Mouse (Mus musculus): Measurements from ENCODE around the gene Sirt4. TPM values are rescaled to one million over a fixed set of nuclear protein-coding genes. Genes with fewer than 3 reads are reported as not detected.
A peak's percentile ranks its signal among the peaks of the same experiment; 100 is the strongest.
"Not testable (repeated sequence)": the region's sequence is repeated elsewhere in the genome, so short reads cannot be mapped to it uniquely, and the experiment has no call there.

The Sirt4 gene
- polyA plus RNA-seq, 1 experiment from 2014 or later = 32.2 TPM

DNA sequence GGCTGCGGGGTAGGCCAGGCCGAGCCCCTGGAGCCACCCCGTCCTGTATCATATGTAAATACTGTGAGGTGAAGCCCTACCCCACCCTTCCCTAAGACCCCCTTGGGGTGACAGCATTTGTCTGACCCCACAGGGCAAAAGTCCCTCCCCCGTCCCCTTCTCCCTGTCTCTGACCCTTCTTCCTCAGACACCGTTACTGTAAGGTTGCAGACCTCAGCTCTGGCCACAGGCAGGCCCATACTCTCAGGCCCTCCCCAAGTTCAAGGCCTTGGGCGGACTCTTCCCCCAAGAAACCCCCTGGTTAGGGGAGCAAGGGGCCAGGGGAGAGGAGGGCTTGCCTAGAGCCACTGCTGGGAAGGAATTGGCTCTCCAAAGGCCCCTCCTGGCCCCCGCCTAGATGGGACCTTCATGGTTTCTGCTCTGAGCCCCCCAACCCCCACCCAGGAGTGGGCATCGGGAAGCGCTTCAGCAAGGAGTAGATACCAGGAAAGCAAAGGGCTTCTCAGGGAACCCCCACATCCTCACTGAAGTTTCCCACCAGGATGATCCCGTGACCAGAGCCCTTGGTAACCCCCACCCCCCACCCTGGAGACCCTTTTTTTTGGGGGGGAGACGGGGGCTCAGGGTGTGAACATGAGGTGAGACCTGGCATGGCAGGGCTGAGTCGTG lies 30.0 kb downstream of the Sirt4 start:
- H3K36me3 ChIP-seq = peaks cover 30% of the 10 kb centered on the region
- no peaks in the 10 kb centered on the region for H3K4me1 ChIP-seq (replicated peaks)
- ATAC-seq (ENCODE audit: low FRiP score, low read depth) = no peak; the same call in 1 of the 2 replicates
- H3K9ac ChIP-seq = no peak overlapping the region
- H3K4me2 ChIP-seq = no peak overlapping the region
- H3K27me3 ChIP-seq = no peaks in the 10 kb centered on the region
- WGBS = 81% methylated on average over 12 of the region's 12 CpGs
- no peak overlapping the region for H3K27ac ChIP-seq (replicated peaks)
- no peaks in the 10 kb centered on the region for H3K9me3 ChIP-seq
- no peak overlapping the region for H3K4me3 ChIP-seq

DNA sequence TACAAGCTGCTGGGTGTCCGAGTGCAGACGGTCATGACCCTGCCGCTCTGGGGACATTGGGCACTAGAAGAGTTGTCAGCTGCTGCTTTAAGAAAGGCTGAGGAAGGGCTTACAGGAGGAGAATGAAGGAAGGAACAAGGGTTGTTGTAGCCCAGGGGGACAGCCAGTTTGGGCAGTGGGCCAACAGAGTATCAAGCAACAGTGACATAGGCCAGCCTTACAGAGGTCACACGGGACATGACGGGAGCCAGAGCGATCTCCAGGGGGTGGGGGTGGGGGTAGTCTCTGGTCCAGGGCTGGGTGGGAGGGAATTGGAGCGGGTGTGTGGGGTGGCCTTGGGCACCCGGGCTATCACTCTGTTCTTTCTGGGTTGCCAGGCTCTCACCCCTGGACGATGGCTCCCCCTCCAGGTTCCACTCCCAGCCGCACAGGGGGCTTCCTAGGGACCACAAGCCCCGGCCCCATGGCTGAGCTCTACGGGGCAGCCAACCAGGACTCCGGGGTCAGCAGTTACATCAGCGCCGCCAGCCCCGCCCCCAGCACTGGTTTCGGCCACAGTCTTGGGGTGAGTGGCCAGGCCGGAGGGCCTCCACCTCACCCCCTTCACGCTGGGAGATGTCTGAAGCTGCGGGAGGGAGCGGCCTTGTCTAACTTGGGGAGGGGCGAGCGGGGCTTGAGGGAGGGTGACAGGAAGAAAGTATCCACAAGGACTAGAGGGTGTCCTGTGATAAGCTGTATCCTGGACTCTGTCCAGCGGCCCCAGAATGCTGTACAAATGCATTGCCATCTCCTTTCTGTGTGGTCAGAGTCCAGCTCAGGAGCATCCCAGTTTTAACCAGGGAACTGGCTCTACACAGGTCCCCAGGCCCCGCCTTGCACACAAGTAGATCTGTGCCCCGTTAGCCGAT lies 33.9 kb downstream of the Sirt4 start:
- Histone ChIP-seq H3K4me1 (replicated peaks) (no peaks in the 10 kb centered on the region), H3K9me3 (no peaks in the 10 kb centered on the region), H3K27me3 (no peaks in the 10 kb centered on the region), H3K27ac (replicated peaks) (no peak overlapping the region), H3K4me3 (no peak overlapping the region), H3K9ac (no peak overlapping the region), H3K36me3 (peaks cover 48% of the 10 kb centered on the region), H3K4me2 (no peak overlapping the region)
- no peak for ATAC-seq (ENCODE audit: low FRiP score, low read depth)
- WGBS = 86% methylated on average over 27 of the region's 27 CpGs

DNA sequence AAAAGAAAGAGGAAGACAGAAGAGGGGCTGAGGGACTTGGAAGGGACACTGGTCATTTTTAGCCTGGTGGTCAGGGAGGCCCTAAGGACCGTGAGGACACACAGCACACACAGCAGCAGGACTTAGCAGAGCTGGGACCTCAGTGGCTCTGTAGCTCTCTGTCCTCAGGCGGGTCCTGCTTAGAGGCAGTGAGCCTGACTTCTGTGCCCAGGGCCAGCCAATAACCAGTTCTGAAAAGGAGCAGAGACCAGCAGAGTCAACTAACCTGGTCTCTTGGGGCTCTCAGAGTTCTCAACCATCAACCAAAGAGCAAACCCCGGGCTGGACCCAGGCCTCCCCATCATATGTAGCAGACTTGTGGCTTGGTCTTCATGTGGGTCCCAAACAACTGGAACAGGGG lies 35.3 kb downstream of the Sirt4 start:
- H3K27ac ChIP-seq (replicated peaks) = no peak overlapping the region
- peaks cover 62% of the 10 kb centered on the region for H3K36me3 ChIP-seq
- H3K27me3 ChIP-seq = no peaks in the 10 kb centered on the region
- H3K4me2 ChIP-seq = no peak overlapping the region
- no peaks in the 10 kb centered on the region for H3K9me3 ChIP-seq
- H3K4me1 ChIP-seq (replicated peaks) = no peaks in the 10 kb centered on the region
- 89% methylated on average over 3 of the region's 3 CpGs for WGBS
- H3K9ac ChIP-seq = no peak overlapping the region
- no peak for ATAC-seq (ENCODE audit: low FRiP score, low read depth)
- no peak overlapping the region for H3K4me3 ChIP-seq

DNA sequence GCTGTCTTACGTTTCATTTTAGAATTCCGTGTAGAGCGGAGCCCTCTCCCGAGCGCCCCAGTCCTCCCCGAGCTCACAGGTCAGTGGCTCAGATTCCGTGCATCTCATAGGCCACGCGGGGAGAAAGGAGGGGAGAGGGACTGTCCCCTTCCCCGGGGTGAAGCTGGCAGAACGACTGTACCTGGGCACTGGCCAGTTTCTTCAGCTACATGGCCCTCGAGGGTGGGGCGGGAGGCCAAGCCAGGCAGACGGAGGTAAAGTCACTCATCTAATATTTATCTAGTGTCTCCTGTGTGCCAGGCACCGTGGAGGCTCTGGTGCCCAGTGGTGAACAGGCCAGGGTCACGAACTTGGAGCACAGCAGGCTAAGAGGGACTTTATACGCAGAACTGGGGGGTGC lies 37.4 kb downstream of the Sirt4 start:
- Histone ChIP-seq H3K4me1 (replicated peaks) (no peaks in the 10 kb centered on the region), H3K27ac (replicated peaks) (no peak overlapping the region), H3K27me3 (no peaks in the 10 kb centered on the region), H3K9ac (no peak overlapping the region), H3K36me3 (peaks cover 70% of the 10 kb centered on the region), H3K4me3 (no peak overlapping the region), H3K4me2 (no peak overlapping the region), H3K9me3 (no peaks in the 10 kb centered on the region)
- WGBS = 76% methylated on average over 17 of the region's 17 CpGs
- ATAC-seq (ENCODE audit: low FRiP score, low read depth) = no peak

DNA sequence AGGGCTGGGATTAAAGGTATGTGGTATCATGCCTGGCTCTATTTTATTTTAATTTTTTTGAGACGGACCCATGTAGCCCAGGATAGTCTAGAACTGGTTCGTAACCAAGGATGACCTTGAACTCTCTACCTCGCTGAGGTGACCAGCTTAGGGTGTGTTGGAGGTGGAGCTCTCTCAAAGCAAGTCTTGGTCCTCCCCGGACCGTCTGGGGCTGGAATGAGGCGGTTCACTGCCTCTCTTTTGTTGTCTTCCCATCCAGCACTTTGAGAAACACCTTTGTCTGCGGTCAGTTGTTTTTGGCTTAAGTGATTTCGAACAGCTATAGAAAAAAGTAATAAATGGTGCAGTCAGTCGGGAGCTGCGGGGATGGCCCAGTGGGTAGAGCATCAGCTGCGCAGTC lies 40.4 kb downstream of the Sirt4 start:
- H3K4me1 ChIP-seq (replicated peaks) = peaks cover 6% of the 10 kb centered on the region
- H3K4me3 ChIP-seq = no peak overlapping the region
- H3K36me3 ChIP-seq = peaks cover 56% of the 10 kb centered on the region
- 77% methylated on average over 11 of the region's 11 CpGs for WGBS
- H3K9ac ChIP-seq = no peak overlapping the region
- H3K27ac ChIP-seq (replicated peaks) = no peak overlapping the region
- no peak for ATAC-seq (ENCODE audit: low FRiP score, low read depth)
- no peaks in the 10 kb centered on the region for H3K27me3 ChIP-seq
- no peak overlapping the region for H3K4me2 ChIP-seq
- no peaks in the 10 kb centered on the region for H3K9me3 ChIP-seq

DNA sequence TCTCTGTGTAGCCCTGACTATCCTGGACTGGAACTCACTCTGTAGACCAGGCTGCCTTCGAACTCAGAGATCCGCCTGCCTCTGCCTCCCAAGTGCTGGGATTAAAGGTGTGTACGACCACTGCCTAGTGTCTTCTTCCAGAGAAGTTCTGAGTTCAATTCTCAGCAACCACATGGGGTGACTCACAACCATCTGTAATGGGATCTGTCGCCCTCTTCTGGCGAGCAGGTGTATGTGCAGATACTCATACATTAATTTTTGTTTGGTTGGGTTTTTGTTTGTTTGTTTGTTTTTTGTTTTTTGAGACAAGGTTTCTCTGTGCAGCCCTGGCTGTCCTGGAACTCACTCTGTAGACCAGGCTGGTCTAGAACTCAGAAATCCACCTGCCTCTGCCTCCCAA lies 41.9 kb downstream of the Sirt4 start:
- H3K4me3 ChIP-seq; ATAC-seq (ENCODE audit: low FRiP score, low read depth); H3K27ac ChIP-seq (replicated peaks); H3K27me3 ChIP-seq; H3K4me2 ChIP-seq; H3K9ac ChIP-seq; H3K9me3 ChIP-seq: not testable (repeated sequence)
- H3K4me1 ChIP-seq (replicated peaks) = peaks cover 20% of the 10 kb centered on the region
- peaks cover 52% of the 10 kb centered on the region for H3K36me3 ChIP-seq
- 74% methylated on average over 5 of the region's 5 CpGs for WGBS

DNA sequence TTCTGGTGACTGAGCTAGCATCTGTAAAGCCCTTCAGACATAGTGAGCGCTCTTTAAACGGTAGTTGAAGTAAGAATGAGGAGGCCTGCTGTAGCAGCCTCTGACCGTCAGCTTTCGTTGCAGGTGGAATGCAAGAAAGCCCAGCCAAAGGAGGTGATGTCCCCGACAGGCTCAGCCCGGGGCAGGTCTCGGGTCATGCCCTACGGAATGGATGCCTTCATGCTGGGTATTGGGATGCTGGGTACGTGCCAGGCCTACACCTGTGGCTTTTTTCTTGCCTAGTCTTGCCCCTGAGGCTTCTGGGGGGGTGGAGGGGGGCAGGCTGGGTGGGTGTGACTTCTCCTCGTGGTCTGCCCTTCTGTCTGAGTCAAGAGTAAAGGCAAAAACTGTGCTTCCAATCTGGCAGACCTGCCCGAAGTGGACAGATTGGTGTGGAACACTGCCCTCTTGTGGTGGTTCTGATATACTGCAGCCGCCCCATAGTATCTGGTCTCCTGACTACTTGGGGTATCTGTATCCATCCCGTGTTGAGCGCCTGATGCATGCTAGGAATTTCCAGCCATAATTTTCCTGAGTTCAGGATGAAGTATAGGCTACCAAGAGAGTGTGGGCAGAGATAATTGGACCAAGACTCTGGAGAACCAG lies 43.2 kb downstream of the Sirt4 start:
- H3K4me2 ChIP-seq = no peak overlapping the region
- H3K4me1 ChIP-seq (replicated peaks) = peaks cover 33% of the 10 kb centered on the region
- H3K9me3 ChIP-seq = no peaks in the 10 kb centered on the region
- H3K27ac ChIP-seq (replicated peaks) = 0 out of 2 replicates have a peak overlapping the region, but pooled peaks have one; percentile 1
- no peak overlapping the region for H3K9ac ChIP-seq
- no peak overlapping the region for H3K4me3 ChIP-seq
- peaks cover 44% of the 10 kb centered on the region for H3K36me3 ChIP-seq
- 33% methylated on average over 14 of the region's 14 CpGs for WGBS
- no peaks in the 10 kb centered on the region for H3K27me3 ChIP-seq
- ATAC-seq (ENCODE audit: low FRiP score, low read depth) = no peak

DNA sequence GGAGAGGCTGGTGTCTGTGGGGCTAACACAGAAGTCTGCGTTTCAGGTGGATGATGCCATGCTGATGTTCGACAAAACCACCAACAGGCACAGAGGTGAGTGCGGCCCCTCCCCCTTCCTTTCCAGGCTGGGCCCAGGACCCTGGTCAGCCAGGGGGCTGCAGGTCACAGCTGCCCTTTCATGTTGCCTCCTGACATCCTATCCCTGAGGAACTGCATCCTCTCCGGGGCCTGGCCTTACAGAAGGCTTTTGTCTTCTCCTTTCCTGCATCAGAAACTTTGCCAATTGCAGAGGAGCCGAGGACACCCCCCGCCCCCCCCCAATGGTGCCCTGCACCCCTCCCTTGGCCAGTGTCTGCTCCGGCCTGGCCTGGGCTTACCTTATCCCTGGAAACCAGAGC lies 45.9 kb downstream of the Sirt4 start:
- no peaks in the 10 kb centered on the region for H3K9me3 ChIP-seq
- peak overlapping the region; percentile 99 for H3K27ac ChIP-seq (replicated peaks)
- no peak overlapping the region for H3K9ac ChIP-seq
- peak overlapping the region; percentile 18 for H3K4me2 ChIP-seq
- no peak for ATAC-seq (ENCODE audit: low FRiP score, low read depth)
- H3K4me1 ChIP-seq (replicated peaks) = peaks cover 60% of the 10 kb centered on the region
- no peak overlapping the region for H3K4me3 ChIP-seq
- H3K27me3 ChIP-seq = no peaks in the 10 kb centered on the region
- H3K36me3 ChIP-seq = peaks cover 19% of the 10 kb centered on the region
- 29% methylated on average over 7 of the region's 7 CpGs for whole genome bisulfite sequencing

DNA sequence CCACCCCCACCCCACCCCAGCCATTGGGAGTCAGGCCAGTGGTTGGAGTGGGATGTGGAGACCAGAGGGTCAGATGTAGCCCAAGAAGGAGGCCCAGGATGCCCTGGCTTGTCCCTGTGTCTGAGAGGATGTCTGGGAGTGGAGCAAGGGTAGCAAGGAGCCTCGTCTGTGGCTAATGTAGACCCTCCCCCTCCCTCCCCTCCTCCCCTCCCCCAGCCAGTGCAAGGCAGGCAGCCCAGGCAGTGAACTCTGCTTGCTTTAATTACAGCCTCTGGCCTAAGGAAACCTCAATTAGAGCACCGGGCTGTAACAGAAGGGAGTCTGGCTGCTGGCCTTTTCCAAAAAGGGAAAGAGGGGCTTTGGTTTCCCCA lies 46.6 kb downstream of the Sirt4 start:
- no peaks in the 10 kb centered on the region for H3K9me3 ChIP-seq
- H3K4me3 ChIP-seq = no peak overlapping the region
- no peak overlapping the region for H3K9ac ChIP-seq
- peaks cover 11% of the 10 kb centered on the region for H3K36me3 ChIP-seq
- peak overlapping the region; percentile 99 for H3K27ac ChIP-seq (replicated peaks)
- 8% methylated on average over 2 of the region's 2 CpGs for WGBS
- peaks cover 66% of the 10 kb centered on the region for H3K4me1 ChIP-seq (replicated peaks)
- H3K27me3 ChIP-seq = no peaks in the 10 kb centered on the region
- no peak overlapping the region for H3K4me2 ChIP-seq
- no peak for ATAC-seq (ENCODE audit: low FRiP score, low read depth)

DNA sequence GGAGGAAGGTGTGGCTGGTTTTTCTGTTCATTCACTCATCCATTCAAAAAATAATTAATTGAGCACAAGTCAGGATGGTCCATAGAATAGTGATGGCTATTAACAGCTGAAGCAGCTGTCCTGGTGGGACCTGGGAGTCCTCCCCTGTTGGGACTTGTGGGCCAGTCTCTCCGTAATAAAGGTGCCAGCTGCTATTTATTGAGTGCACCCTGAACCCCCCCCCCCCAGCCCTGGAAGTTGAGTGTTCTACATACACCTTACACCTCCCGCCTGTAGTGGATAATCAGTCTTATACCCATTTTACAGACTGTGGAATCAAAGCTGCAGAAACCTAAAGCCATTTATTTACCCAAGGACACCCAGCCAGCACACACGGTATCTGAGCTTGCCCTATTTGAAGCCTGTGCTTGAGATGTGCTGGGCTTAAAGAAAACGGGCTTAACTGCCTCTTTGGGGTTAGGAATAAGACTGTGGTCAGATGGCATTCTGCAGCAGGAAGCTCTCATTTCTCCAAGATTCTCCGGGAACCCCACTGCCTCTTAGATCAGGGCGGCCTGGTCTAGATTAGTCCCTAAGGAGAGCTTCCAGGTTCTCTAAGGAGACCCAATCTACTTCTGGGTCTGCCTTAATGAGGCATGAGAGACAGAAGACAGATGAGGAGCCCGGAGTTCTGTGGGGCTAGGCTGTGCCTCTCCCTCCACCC lies 47.1 kb downstream of the Sirt4 start:
- Histone ChIP-seq H3K4me3 (peak overlapping the region; percentile 32; the same call in 1 of the 2 replicates), H3K27ac (replicated peaks) (peak overlapping the region; percentile 99), H3K4me2 (peak overlapping the region; percentile 60), H3K4me1 (replicated peaks) (peaks cover 72% of the 10 kb centered on the region), H3K9ac (peak overlapping the region; percentile 63), H3K9me3 (no peaks in the 10 kb centered on the region), H3K36me3 (peaks cover 6% of the 10 kb centered on the region), H3K27me3 (no peaks in the 10 kb centered on the region)
- WGBS = 25% methylated on average over 7 of the region's 7 CpGs
- ATAC-seq (ENCODE audit: low FRiP score, low read depth) = no peak

DNA sequence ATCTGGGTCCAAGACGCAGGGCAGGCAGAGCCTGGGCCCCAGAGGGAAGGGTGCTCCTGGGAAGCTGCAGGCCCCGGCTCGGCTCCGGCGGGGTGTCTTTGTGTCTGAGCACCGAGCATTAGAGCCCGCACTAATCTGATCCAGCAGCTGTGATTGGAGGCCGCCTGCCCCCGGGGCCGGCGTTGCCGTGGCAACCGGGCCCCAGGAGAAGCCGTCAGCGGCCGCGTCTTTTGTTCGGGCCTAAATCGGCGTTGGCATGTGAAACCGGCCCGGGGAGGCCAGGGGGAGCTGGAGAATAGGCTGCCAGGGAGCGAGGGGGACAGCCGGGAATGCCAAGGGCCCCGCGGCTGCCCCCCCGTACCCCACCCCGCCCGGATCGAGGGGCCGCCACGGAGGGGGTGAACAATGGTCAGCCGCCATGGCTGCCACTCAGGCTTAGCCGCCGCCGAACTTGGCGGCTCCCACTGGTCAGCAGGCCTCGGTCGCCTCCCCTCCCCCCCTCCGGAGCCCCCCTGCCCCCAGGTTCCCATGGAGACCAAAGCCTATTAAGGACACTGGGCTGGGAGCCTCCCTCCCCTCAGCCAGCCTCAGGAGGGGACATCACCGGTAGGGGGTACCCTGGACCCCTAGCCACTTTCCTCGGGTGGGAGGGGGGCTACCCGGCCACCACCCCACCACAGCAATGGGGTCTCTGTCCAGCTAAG lies 48.0 kb downstream of the Sirt4 start:
- Histone ChIP-seq H3K4me1 (replicated peaks) (peaks cover 80% of the 10 kb centered on the region), H3K27me3 (no peaks in the 10 kb centered on the region), H3K36me3 (no peaks in the 10 kb centered on the region; the same call in 1 of the 2 replicates), H3K9ac (peak overlapping the region; percentile 63), H3K9me3 (no peaks in the 10 kb centered on the region), H3K4me3 (peak overlapping the region; percentile 32), H3K27ac (replicated peaks) (peak overlapping the region; percentile 99), H3K4me2 (peak overlapping the region; percentile 60)
- 0% methylated on average over 37 of the region's 43 CpGs for WGBS
- peak; percentile 92 for ATAC-seq (ENCODE audit: low FRiP score, low read depth)
